Mouse (Mus musculus) gastrocnemius, postnatal 36 days (tissue): Measurements from ENCODE around the gene Pold1. TPM values are rescaled to one million over a fixed set of nuclear protein-coding genes. Genes with fewer than 3 reads are reported as not detected.

ENCODE experiments used
- DNase-seq, 2 experiments: peaks; one replicate each; pipeline ENCODE4 v3.0.0; 2022
- intact Hi-C: fragments of 180-260 bp; cut with DNase I; formaldehyde crosslinking; loops from one replicate; pipeline ENCODE4 v1.15.1; 2025
- microRNA-seq, 2 experiments: library from miRNA; unstranded; fragments of <30 nt; microRNA quantifications; one replicate each; pipeline ENCODE4 v1.2.0; 2021
- total RNA-seq, 2 experiments: library from RNA; stranded (reverse); gene quantifications; 2 replicates each; pipeline ENCODE4 v1.2.3; 2021

Pold1 gene
- total RNA-seq, 2 experiments from 2014 or later, result 5.6 to 6.7 TPM

GRCm38 (mm10) chr7:44492166-44492826, 56.4 kb downstream of the Pold1 start:
- intact Hi-C loops, result no loop called here
- DNase-seq, result peak in 1 of 2 experiments; percentile 13

GRCm38 (mm10) chr7:44491391-44491790, 57.3 kb downstream of the Pold1 start:
- intact Hi-C loops, result no loop called here
- DNase-seq, result peak in 1 of 2 experiments; percentile 10

- DNase-seq, result peak in 1 of 2 experiments; percentile 11
- intact Hi-C loops, result no loop called here
These were observed 58.4 kb downstream of the Pold1 start for GRCm38 (mm10) chr7:44490281-44490680.

- intact Hi-C loops, result loop anchor here (5.0 kb wide), 2 partner anchors 86 to 226 kb away; partner anchors contain the start of gene Gm15517
- peak in 1 of 2 experiments; percentile 10 for DNase-seq
These were observed 60.1 kb downstream of the Pold1 start for GRCm38 (mm10) chr7:44488545-44488944.

- intact Hi-C loops, result loop anchor here (5.0 kb wide), 2 partner anchors 86 to 226 kb away; partner anchors contain the start of gene Gm15517
- peak in 1 of 2 experiments; percentile 7 for DNase-seq
These were observed 60.7 kb downstream of the Pold1 start for GRCm38 (mm10) chr7:44487936-44488335.

- intact Hi-C loops, result loop anchor here (5.0 kb wide), 2 partner anchors 85 to 225 kb away; partner anchors contain the start of gene Gm15517
- DNase-seq, result peak in 1 of 2 experiments; percentile 13
These were observed 61.6 kb downstream of the Pold1 start for GRCm38 (mm10) chr7:44486927-44487575.

GRCm38 (mm10) chr7:44485572-44486195, 63.0 kb downstream of the Pold1 start:
- intact Hi-C loops, result loop anchor here (5.0 kb wide), 2 partner anchors 83 to 223 kb away; partner anchors contain the start of gene Gm15517

GRCm38 (mm10) chr7:44484841-44485571, 63.6 kb downstream of the Pold1 start:
- intact Hi-C loops, result loop anchor here (5.0 kb wide), 2 partner anchors 83 to 223 kb away; partner anchors contain the start of gene Gm15517
- peak in 1 of 2 experiments; percentile 63 for DNase-seq

More at GRCm38 (mm10) chr7:44485572-44486195, 63.0 kb downstream of the Pold1 start:
- peak in 1 of 2 experiments; percentile 8 for DNase-seq

GRCm38 (mm10) chr7:44484109-44484508, 64.5 kb downstream of the Pold1 start:
- intact Hi-C loops, result no loop called here
- peak in 1 of 2 experiments; percentile 9 for DNase-seq

- intact Hi-C loops, result no loop called here
- DNase-seq, result no peak
These were observed 65.7 kb downstream of the Pold1 start for GRCm38 (mm10) chr7:44482836-44483435.

Small RNA genes lying within 50 kb of the gene (microRNA-seq; reads per million reads assigned to microRNA genes)
- gene Mir7053, result 0 reads per million in 2 experiments

Other genes starting within 250 kb of the Pold1 start
- gene Clec11a, start 241.9 kb downstream of the Pold1 start, total RNA-seq, result 1 to 10 TPM; 1.6 to 2.2 TPM
- gene Shank1, start 238.6 kb downstream of the Pold1 start, total RNA-seq, result under 1 TPM; 0.27 to 0.28 TPM
- gene Syt3, start 164.7 kb downstream of the Pold1 start, total RNA-seq, result 1 to 10 TPM; 1.6 to 2.1 TPM
- gene 1700008O03Rik, start 163.0 kb downstream of the Pold1 start, total RNA-seq, result not detected
- under 1 TPM in 1 of 2 experiments, not detected in 1; 0.20 TPM for gene Lrrc4b, start 119.8 kb downstream of the Pold1 start, total RNA-seq
- gene Aspdh, start 83.5 kb downstream of the Pold1 start, total RNA-seq, result not detected
- 10 to 100 TPM; 48.7 to 49.2 TPM for gene Josd2, start 80.9 kb downstream of the Pold1 start, total RNA-seq
- 10 to 100 TPM; 42.4 to 43.5 TPM for gene Emc10, start 52.3 kb downstream of the Pold1 start, total RNA-seq
- gene Fam71e1, start 52.3 kb downstream of the Pold1 start, total RNA-seq, result 1 to 10 TPM; 3.9 to 4.4 TPM
- gene Mybpc2, start 24.2 kb downstream of the Pold1 start, total RNA-seq, result 1,000 to 10,000 TPM; 4,354 to 5,208 TPM
- gene Spib, start 16.8 kb downstream of the Pold1 start, total RNA-seq, result not detected
- 10 to 100 TPM; 28.9 to 31.1 TPM for gene Nr1h2, start 5.1 kb upstream of the Pold1 start, total RNA-seq
- under 1 TPM; 0.30 to 0.54 TPM for gene Napsa, start 23.5 kb upstream of the Pold1 start, total RNA-seq
- 1 to 10 TPM; 5.3 to 5.7 TPM for gene Kcnc3, start 41.8 kb upstream of the Pold1 start, total RNA-seq
- gene Myh14, start 122.0 kb upstream of the Pold1 start, total RNA-seq, result 10 to 100 TPM; 22.5 to 29.7 TPM
- not detected for gene Izumo2, start 159.9 kb upstream of the Pold1 start, total RNA-seq
- gene Vrk3, start 199.6 kb upstream of the Pold1 start, total RNA-seq, result 10 to 100 TPM; 16.1 to 18.6 TPM
- gene Zfp473, start 202.2 kb upstream of the Pold1 start, total RNA-seq, result not detected